Mouse (Mus musculus): ENCODE measurements around the gene Rad51ap1. TPM values are rescaled to one million over a fixed set of nuclear protein-coding genes. Genes with fewer than 3 reads are reported as not detected.

Rad51ap1 gene
- total and polyA plus RNA-seq, 3 experiments = 30.0 to 84.1 (median 79.1) TPM

DNA sequence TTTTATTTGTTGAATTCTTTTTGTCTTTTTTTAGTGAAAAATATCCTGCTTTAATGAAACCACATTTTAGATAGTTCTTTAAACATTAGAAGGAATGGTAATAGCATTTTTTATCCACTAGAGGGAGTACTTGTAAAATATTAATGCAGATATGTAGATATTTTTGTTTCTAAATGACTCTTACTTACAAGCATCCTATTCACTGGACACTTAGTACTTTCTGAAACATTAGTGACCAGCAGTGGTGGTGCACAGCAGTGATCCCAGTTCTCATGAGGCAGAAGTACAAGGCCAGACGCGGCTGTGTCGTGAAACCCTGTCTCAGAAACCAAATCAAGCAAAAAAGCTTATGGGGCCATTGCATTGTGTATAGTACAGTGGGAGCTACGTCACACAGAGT lies 8.9 kb upstream of the Rad51ap1 start:
- Histone ChIP-seq H3K36me3 (replicated peaks in 1 of 2; ENCODE audit: control insufficient read depth in 1 of 2, insufficient read depth in 1 of 2, low read length in 1 of 2) (peaks cover 62 to 89% of the 10 kb centered on the region in 2 experiments), H3K4me1 (ENCODE audit: control insufficient read depth in 1 of 2, insufficient read depth in 2 of 2) (no peaks in the 10 kb centered on the region), H3K4me3 (replicated peaks in 1 of 3; ENCODE audit: low read depth in 2 of 3, low read length in 2 of 3, poor library complexity in 1 of 3) (no peak overlapping the region), H3K4me2 (ENCODE audit: insufficient read depth, low read depth, poor library complexity, severe bottlenecking) (no peak overlapping the region), H3K9ac (ENCODE audit: insufficient read depth, low read depth) (no peak overlapping the region), H3K9me3 (replicated peaks; ENCODE audit: low read length) (no peaks in the 10 kb centered on the region), H3K79me2 (replicated peaks; ENCODE audit: control insufficient read depth, extremely low read depth, insufficient read depth, poor library complexity, severe bottlenecking) (no peaks in the 10 kb centered on the region), H3K27ac (ENCODE audit: insufficient read depth, low read depth) (no peak overlapping the region), H3K27me3 (replicated peaks) (no peaks in the 10 kb centered on the region)
- peak; percentile 21 for DNase-seq (ENCODE audit: extremely low read depth)
- in situ Hi-C loops (cut with MboI; ENCODE audit: low pct_ligation_motif_present, low pct_unique_long_range_greater_than_20kb, low sequenced_read_pairs) = loop anchor here (10.0 kb wide), 1 partner anchor 426 kb away; no protein-coding TSS in a partner anchor
- dilution Hi-C loops (cut with MboI; ENCODE audit: extremely low pct_ligation_motif_present, extremely low pct_unique_long_range_greater_than_20kb, low sequenced_read_pairs) = no loop called here
- no peak for TF ChIP-seq BHLHE40 (IDR thresholded peaks at IDR 0.05; ENCODE audit: low read depth, low read length)
- no peak for TF ChIP-seq HCFC1 (IDR thresholded peaks at IDR 0.05; ENCODE audit: low read depth, low read length)
- TF ChIP-seq RAD21 (IDR thresholded peaks at IDR 0.05; ENCODE audit: low read depth, low read length) = peak; percentile 38
- peak; percentile 38; the same call in 1 of the 2 replicates for TF ChIP-seq JUN (IDR thresholded peaks at IDR 0.05; ENCODE audit: insufficient read depth, low read depth, low read length)
- peak; percentile 67; the same call in 1 of the 2 replicates for TF ChIP-seq IRF4 (IDR thresholded peaks at IDR 0.05; ENCODE audit: low read depth, low read length)
- TF ChIP-seq ZKSCAN1 (IDR thresholded peaks at IDR 0.05; ENCODE audit: borderline replicate concordance, low read depth, low read length) = no peak
- TF ChIP-seq SMC3 (IDR thresholded peaks at IDR 0.05; ENCODE audit: low read depth, low read length) = peak; percentile 11; the same call in 1 of the 2 replicates
- TF ChIP-seq JUND (conservative IDR thresholded peaks at IDR 0.05; ENCODE audit: low read depth, low read length) = peak; percentile 86
- TF ChIP-seq CTCF (conservative IDR thresholded peaks at IDR 0.05 in 1 of 2, IDR thresholded peaks at IDR 0.05 in 1 of 2; ENCODE audit: low read depth in 2 of 2, low read length in 2 of 2) = peak; percentile 14 to 56; a peak in 3 of 4 replicates
- TF ChIP-seq EP300 (IDR thresholded peaks at IDR 0.05; ENCODE audit: low read length) = no peak
- TF ChIP-seq USF2 (conservative IDR thresholded peaks at IDR 0.05; ENCODE audit: low read depth, low read length) = no peak
- no peak for TF ChIP-seq UBTF (IDR thresholded peaks at IDR 0.05; ENCODE audit: low read depth, low read length)

DNA sequence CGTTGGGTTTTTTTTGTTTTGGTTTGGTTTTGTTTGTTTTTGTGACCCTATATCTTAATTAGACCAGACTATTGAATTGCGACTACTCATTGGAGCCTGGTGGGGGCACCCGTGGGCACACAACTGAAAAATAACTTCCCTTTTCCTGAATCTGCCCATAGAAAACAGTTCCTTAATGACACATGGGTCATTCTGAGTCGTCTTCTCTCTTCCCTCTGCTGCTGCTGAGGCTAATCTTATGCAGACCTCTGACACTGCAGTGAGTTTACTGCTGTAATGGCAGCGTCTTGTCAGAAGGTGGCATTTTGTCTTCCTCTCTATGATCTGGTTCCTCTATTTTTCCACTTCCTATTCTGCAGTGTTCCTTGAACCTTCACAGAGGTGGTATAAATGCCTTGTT lies 1.1 kb upstream of the Rad51ap1 start:
- H3K9me3 ChIP-seq (replicated peaks; ENCODE audit: low read length) = no peaks in the 10 kb centered on the region
- H3K27me3 ChIP-seq (replicated peaks) = no peaks in the 10 kb centered on the region
- no peak for TF ChIP-seq GABPA (IDR thresholded peaks at IDR 0.05; ENCODE audit: insufficient replicate concordance, low read depth, low read length)
- no peak for TF ChIP-seq CHD1 (IDR thresholded peaks at IDR 0.05; ENCODE audit: low read depth, low read length)
- TF ChIP-seq POLR2AphosphoS2 (IDR thresholded peaks at IDR 0.05; ENCODE audit: low read depth, low read length) = no peak
- TF ChIP-seq SIN3A (IDR thresholded peaks at IDR 0.05; ENCODE audit: low read length) = no peak
- no peak for TF ChIP-seq RCOR1 (conservative IDR thresholded peaks at IDR 0.05; ENCODE audit: low read depth, low read length)
- TF ChIP-seq CTCF (conservative IDR thresholded peaks at IDR 0.05 in 1 of 2, IDR thresholded peaks at IDR 0.05 in 1 of 2; ENCODE audit: low read depth in 2 of 2, low read length in 2 of 2) = peak; percentile 51 to 73; a peak in 3 of 4 replicates
- TF ChIP-seq MYC (IDR thresholded peaks at IDR 0.05; ENCODE audit: low read depth, low read length) = peak; percentile 61; the same call in 1 of the 2 replicates
- TF ChIP-seq TCF12 (IDR thresholded peaks at IDR 0.05; ENCODE audit: low read depth, low read length) = 0 out of 2 replicates have a peak, but pooled peaks have one; percentile 17
- no peak for TF ChIP-seq PAX5 (IDR thresholded peaks at IDR 0.05; ENCODE audit: low read length)
- peak; percentile 53 for TF ChIP-seq ELF1 (IDR thresholded peaks at IDR 0.05; ENCODE audit: low read depth, low read length)
- 0 out of 2 replicates have a peak, but pooled peaks have one; percentile 7 for TF ChIP-seq NELFE (IDR thresholded peaks at IDR 0.05; ENCODE audit: low read depth, low read length)
- no peak for TF ChIP-seq UBTF (IDR thresholded peaks at IDR 0.05; ENCODE audit: low read depth, low read length)
- TF ChIP-seq SMC3 (IDR thresholded peaks at IDR 0.05; ENCODE audit: low read depth, low read length) = no peak; the same call in 1 of the 2 replicates
- TF ChIP-seq MAX (IDR thresholded peaks at IDR 0.05; ENCODE audit: low read length) = no peak; the same call in 1 of the 2 replicates
- TF ChIP-seq TBP (conservative IDR thresholded peaks at IDR 0.05; ENCODE audit: low read depth, low read length) = peak; percentile 50; the same call in 1 of the 2 replicates
- TF ChIP-seq JUND (conservative IDR thresholded peaks at IDR 0.05; ENCODE audit: low read depth, low read length) = no peak
- H3K27ac ChIP-seq (ENCODE audit: insufficient read depth, low read depth) = peak overlapping the region; percentile 46
- H3K4me2 ChIP-seq (ENCODE audit: insufficient read depth, low read depth, poor library complexity, severe bottlenecking) = peak overlapping the region; percentile 93
- DNase-seq (ENCODE audit: extremely low read depth) = peak; percentile 79
- peak overlapping the region; percentile 76 for H3K9ac ChIP-seq (ENCODE audit: insufficient read depth, low read depth)
- dilution Hi-C loops (cut with MboI; ENCODE audit: extremely low pct_ligation_motif_present, extremely low pct_unique_long_range_greater_than_20kb, low sequenced_read_pairs) = no loop called here
- peaks cover 24% of the 10 kb centered on the region for H3K79me2 ChIP-seq (replicated peaks; ENCODE audit: control insufficient read depth, extremely low read depth, insufficient read depth, poor library complexity, severe bottlenecking)
- H3K4me1 ChIP-seq (ENCODE audit: control insufficient read depth in 1 of 2, insufficient read depth in 2 of 2) = peaks cover 8 to 31% of the 10 kb centered on the region in 2 experiments; a peak in 3 of 4 replicates
- H3K36me3 ChIP-seq (replicated peaks in 1 of 2; ENCODE audit: control insufficient read depth in 1 of 2, insufficient read depth in 1 of 2, low read length in 1 of 2) = peaks cover 26 to 42% of the 10 kb centered on the region in 2 experiments
- H3K4me3 ChIP-seq (replicated peaks in 1 of 3; ENCODE audit: low read depth in 2 of 3, low read length in 2 of 3, poor library complexity in 1 of 3) = peak overlapping the region; percentile 63 to 95 (median 90)
- in situ Hi-C loops (cut with MboI; ENCODE audit: low pct_ligation_motif_present, low pct_unique_long_range_greater_than_20kb, low sequenced_read_pairs) = loop anchor here (10.0 kb wide), 1 partner anchor 434 kb away; no protein-coding TSS in a partner anchor

Measured in CH12.LX (cell line).